Mouse (Mus musculus): ENCODE results near the gene Gp1ba. TPM values are rescaled to one million over a fixed set of nuclear protein-coding genes. Genes with fewer than 3 reads are reported as not detected.

Gp1ba gene
- polyA plus RNA-seq, 1 experiment: 0.03 TPM

- no peak for DNase-seq
- WGBS: 33% methylated on average over 21 of the region's 21 CpGs
- TF ChIP-seq CTCF (conservative IDR thresholded peaks at IDR 0.05; ENCODE audit: insufficient read depth, insufficient read length, low read depth, low read length) (no peak), POLR2A (IDR thresholded peaks at IDR 0.05; ENCODE audit: low read depth, low read length) (no peak)
- Histone ChIP-seq H3K4me1 (ENCODE audit: control insufficient read depth, insufficient read depth, low read length) (peaks cover 5% of the 10 kb centered on the region; the same call in 1 of the 2 replicates), H3K27me3 (replicated peaks; ENCODE audit: control insufficient read depth, insufficient read depth, low read length) (no peaks in the 10 kb centered on the region), H3K27ac (ENCODE audit: insufficient read depth, low read depth, low read length) (no peak within 1 kb of the TSS), H3K4me3 (ENCODE audit: insufficient read depth, low read depth, low read length) (peak within 1 kb of the TSS; percentile 45), H3K36me3 (ENCODE audit: control insufficient read depth, insufficient read depth, low read length) (no peaks in the 10 kb centered on the region)
Observed at GRCm38 (mm10) chr11:70615516-70616093, 23.3 kb upstream of the Gp1ba start, which contains the start of gene 4930544D05Rik. Gene 4930544D05Rik, plus strand, starts transcription at chr11:70615848.

GRCm38 (mm10) chr11:70619101-70619500, 19.8 kb upstream of the Gp1ba start, which contains the start of gene Chrne:
Gene Chrne, minus strand, starts transcription at chr11:70619216.
- Histone ChIP-seq H3K36me3 (ENCODE audit: control insufficient read depth, insufficient read depth, low read length) (no peaks in the 10 kb centered on the region), H3K27me3 (replicated peaks; ENCODE audit: control insufficient read depth, insufficient read depth, low read length) (no peaks in the 10 kb centered on the region), H3K4me1 (ENCODE audit: control insufficient read depth, insufficient read depth, low read length) (peaks cover 5% of the 10 kb centered on the region; the same call in 1 of the 2 replicates), H3K4me3 (ENCODE audit: insufficient read depth, low read depth, low read length) (no peak within 1 kb of the TSS), H3K27ac (ENCODE audit: insufficient read depth, low read depth, low read length) (no peak within 1 kb of the TSS)
- 62% methylated on average over 1 of the region's 1 CpGs for WGBS
- no peak for DNase-seq
- TF ChIP-seq POLR2A (IDR thresholded peaks at IDR 0.05; ENCODE audit: low read depth, low read length) (no peak), CTCF (conservative IDR thresholded peaks at IDR 0.05; ENCODE audit: insufficient read depth, insufficient read length, low read depth, low read length) (no peak)

GRCm38 (mm10) chr11:70621972-70622814, 16.7 kb upstream of the Gp1ba start:
- 49% methylated on average over 7 of the region's 7 CpGs for WGBS

GRCm38 (mm10) chr11:70623053-70623742, 15.7 kb upstream of the Gp1ba start:
- H3K27me3 ChIP-seq (replicated peaks; ENCODE audit: control insufficient read depth, insufficient read depth, low read length): no peaks in the 10 kb centered on the region
- DNase-seq: no peak
- 80% methylated on average over 10 of the region's 10 CpGs for WGBS
- no peak overlapping the region for H3K27ac ChIP-seq (ENCODE audit: insufficient read depth, low read depth, low read length)
- H3K4me3 ChIP-seq (ENCODE audit: insufficient read depth, low read depth, low read length): no peak overlapping the region
- no peaks in the 10 kb centered on the region for H3K36me3 ChIP-seq (ENCODE audit: control insufficient read depth, insufficient read depth, low read length)
- peaks cover 4% of the 10 kb centered on the region; the same call in 1 of the 2 replicates for H3K4me1 ChIP-seq (ENCODE audit: control insufficient read depth, insufficient read depth, low read length)
- TF ChIP-seq CTCF (conservative IDR thresholded peaks at IDR 0.05; ENCODE audit: insufficient read depth, insufficient read length, low read depth, low read length) (peak; percentile 50), POLR2A (IDR thresholded peaks at IDR 0.05; ENCODE audit: low read depth, low read length) (no peak)

More at GRCm38 (mm10) chr11:70621972-70622814, 16.7 kb upstream of the Gp1ba start:
- Histone ChIP-seq H3K36me3 (ENCODE audit: control insufficient read depth, insufficient read depth, low read length) (no peaks in the 10 kb centered on the region), H3K27me3 (replicated peaks; ENCODE audit: control insufficient read depth, insufficient read depth, low read length) (no peaks in the 10 kb centered on the region), H3K4me3 (ENCODE audit: insufficient read depth, low read depth, low read length) (no peak overlapping the region), H3K27ac (ENCODE audit: insufficient read depth, low read depth, low read length) (no peak overlapping the region), H3K4me1 (ENCODE audit: control insufficient read depth, insufficient read depth, low read length) (peaks cover 4% of the 10 kb centered on the region; the same call in 1 of the 2 replicates)
- TF ChIP-seq CTCF (conservative IDR thresholded peaks at IDR 0.05; ENCODE audit: insufficient read depth, insufficient read length, low read depth, low read length): no peak
- no peak for TF ChIP-seq POLR2A (IDR thresholded peaks at IDR 0.05; ENCODE audit: low read depth, low read length)
- DNase-seq: peak; percentile 52

GRCm38 (mm10) chr11:70625473-70625872, 13.4 kb upstream of the Gp1ba start:
- Histone ChIP-seq H3K4me1 (ENCODE audit: control insufficient read depth, insufficient read depth, low read length) (peaks cover 6% of the 10 kb centered on the region; the same call in 1 of the 2 replicates), H3K27me3 (replicated peaks; ENCODE audit: control insufficient read depth, insufficient read depth, low read length) (no peaks in the 10 kb centered on the region), H3K4me3 (ENCODE audit: insufficient read depth, low read depth, low read length) (no peak overlapping the region), H3K36me3 (ENCODE audit: control insufficient read depth, insufficient read depth, low read length) (no peaks in the 10 kb centered on the region), H3K27ac (ENCODE audit: insufficient read depth, low read depth, low read length) (no peak overlapping the region)
- TF ChIP-seq CTCF (conservative IDR thresholded peaks at IDR 0.05; ENCODE audit: insufficient read depth, insufficient read length, low read depth, low read length) (peak; percentile 69), POLR2A (IDR thresholded peaks at IDR 0.05; ENCODE audit: low read depth, low read length) (no peak)
- DNase-seq: peak; percentile 45
- WGBS: 50% methylated on average over 4 of the region's 4 CpGs

- WGBS: 42% methylated on average over 4 of the region's 4 CpGs
- Histone ChIP-seq H3K36me3 (ENCODE audit: control insufficient read depth, insufficient read depth, low read length) (no peaks in the 10 kb centered on the region), H3K4me3 (ENCODE audit: insufficient read depth, low read depth, low read length) (no peak overlapping the region), H3K4me1 (ENCODE audit: control insufficient read depth, insufficient read depth, low read length) (peaks cover 11% of the 10 kb centered on the region; the same call in 1 of the 2 replicates), H3K27me3 (replicated peaks; ENCODE audit: control insufficient read depth, insufficient read depth, low read length) (no peaks in the 10 kb centered on the region), H3K27ac (ENCODE audit: insufficient read depth, low read depth, low read length) (peak overlapping the region; percentile 80)
- DNase-seq: peak; percentile 78
- TF ChIP-seq POLR2A (IDR thresholded peaks at IDR 0.05; ENCODE audit: low read depth, low read length) (no peak), CTCF (conservative IDR thresholded peaks at IDR 0.05; ENCODE audit: insufficient read depth, insufficient read length, low read depth, low read length) (no peak)
Observed at GRCm38 (mm10) chr11:70626877-70627276, 12.0 kb upstream of the Gp1ba start.
